Mouse (Mus musculus) small intestine, adult 2 months (tissue): ENCODE results near the gene Pcolce.

Experiments
- CTCF ChIP-seq: fragments of 200-500 bp; IDR thresholded peaks from 2 replicates; pipeline ENCODE4 v1.5.1; 2012; ENCODE audit warnings: low read depth, mild to moderate bottlenecking, control low read depth, inconsistent platforms, low read length, moderate library complexity, mixed read lengths; ENCODE audit not compliant: insufficient replicate concordance, insufficient read length; ENCODE audit errors: extremely low read depth
- POLR2A ChIP-seq: fragments of 200-500 bp; IDR thresholded peaks from 2 replicates; pipeline ENCODE4 v1.6.1; 2012; ENCODE audit warnings: low read depth, mild to moderate bottlenecking, control low read depth, inconsistent platforms, low read length, moderate library complexity

GRCm38 (mm10) chr5:137633397-137634084 lies 20.0 kb upstream of the Pcolce start:
- TF ChIP-seq POLR2A (no peak), CTCF (no peak)
